Mouse (Mus musculus) fat pad, adult 2 months (tissue): ENCODE measurements around the gene Gm10842.

ENCODE experiments used
- DNase-seq: peaks from one replicate; pipeline ENCODE4 v3.0.0-alpha.2; 2011; ENCODE audit warnings: low read depth, low spot score; ENCODE audit errors: extremely low read depth

Gene Gm10842

DNA sequence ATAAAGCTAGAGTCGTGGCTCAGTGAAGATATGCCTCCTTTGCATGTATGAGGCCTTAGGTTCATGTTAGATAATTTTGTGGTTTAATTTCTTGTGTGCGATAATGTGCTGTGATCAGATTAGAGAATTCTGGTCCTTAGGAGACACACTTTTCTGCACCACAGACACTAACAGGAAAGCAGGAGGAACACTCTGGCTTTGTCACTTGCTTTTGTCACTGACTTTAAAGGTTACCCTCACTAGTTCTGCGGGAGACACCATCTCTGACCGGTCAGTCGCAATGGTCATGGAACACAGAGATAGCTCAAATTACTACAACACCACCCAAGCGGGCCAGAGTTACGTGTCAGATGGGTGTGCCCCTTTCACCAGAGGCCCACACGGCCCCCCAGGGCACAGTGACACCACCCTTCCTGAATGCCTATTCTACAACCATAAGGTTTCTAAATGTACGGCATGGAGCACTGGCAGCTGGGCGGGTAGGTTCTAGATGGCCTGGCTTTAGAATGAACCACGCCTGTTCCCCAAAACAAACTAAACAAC lies 5.7 kb downstream of the Gm10842 start:
- no peak for DNase-seq

GRCm38 (mm10) chr11:105153068-105153833 lies 6.6 kb downstream of the Gm10842 start:
- DNase-seq: no peak

GRCm38 (mm10) chr11:105155915-105156314 lies 9.2 kb downstream of the Gm10842 start:
- no peak for DNase-seq

- DNase-seq: no peak
Measured at GRCm38 (mm10) chr11:105156748-105157267, 10.1 kb downstream of the Gm10842 start.

DNA sequence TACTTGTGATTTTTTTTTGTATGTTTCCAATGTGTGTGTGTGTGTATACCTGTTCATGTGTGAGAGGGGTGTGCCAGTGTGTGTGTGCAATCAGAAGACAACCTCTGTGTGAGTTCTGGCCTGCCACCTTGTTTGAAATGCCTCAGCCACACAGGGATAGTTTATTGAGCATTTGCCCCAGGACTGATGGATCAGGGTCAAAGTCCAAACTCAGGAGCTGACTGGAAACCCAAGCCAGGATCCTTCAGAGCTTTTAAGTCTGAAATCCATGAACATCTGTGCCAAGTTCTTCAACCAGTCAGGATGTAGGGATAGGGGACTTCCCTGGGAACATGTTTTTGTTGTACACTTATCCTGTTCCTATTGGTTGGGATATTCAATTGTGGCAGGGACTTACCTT lies 11.4 kb downstream of the Gm10842 start:
- DNase-seq: no peak

GRCm38 (mm10) chr11:105159673-105160360 lies 13.1 kb downstream of the Gm10842 start:
- DNase-seq: no peak

- DNase-seq: no peak
Measured at GRCm38 (mm10) chr11:105161411-105161810, 14.7 kb downstream of the Gm10842 start.

- no peak for DNase-seq
Measured at GRCm38 (mm10) chr11:105164516-105165510, 18.1 kb downstream of the Gm10842 start.

DNA sequence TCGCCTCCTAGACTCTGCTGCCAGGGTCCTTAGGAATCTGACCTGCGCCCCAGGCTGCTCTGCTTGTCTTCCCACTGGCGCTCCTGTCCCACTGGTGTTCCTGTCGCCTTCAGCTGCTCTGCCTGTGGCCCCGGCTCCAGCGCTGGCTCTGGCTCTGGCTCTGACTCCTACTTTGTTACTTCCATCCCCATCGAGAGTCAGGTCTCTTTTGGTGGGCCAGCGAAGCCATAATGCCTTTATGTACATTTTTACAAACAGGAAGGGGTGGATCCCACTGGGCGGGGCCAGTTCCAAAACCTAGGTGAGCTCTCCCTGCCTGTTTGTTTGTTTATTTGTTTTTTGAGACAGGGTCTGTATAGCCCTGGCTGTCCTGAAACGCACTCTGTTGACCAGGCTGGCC lies 20.1 kb downstream of the Gm10842 start:
- DNase-seq: no peak

DNA sequence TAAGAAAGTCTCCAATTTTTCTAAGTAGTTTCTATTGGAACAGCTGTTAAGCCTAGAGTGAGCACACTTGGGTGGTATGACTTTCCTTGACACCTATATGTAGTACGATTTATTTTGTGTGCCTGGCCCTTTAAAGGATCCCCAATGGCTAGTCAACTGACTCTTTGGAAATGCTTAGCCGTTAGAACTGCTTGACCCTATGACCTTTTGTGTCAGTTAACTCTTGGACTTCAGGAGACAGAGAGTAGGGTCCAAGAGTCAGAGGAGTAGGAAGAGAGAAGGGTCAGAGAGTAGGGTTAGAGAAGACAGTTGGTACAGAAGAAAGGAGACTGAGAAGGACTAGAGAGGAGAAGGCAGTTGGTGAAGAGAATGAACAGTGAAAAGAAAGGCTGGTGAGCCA lies 31.8 kb downstream of the Gm10842 start, which contains the start of gene Tlk2:
Tlk2 (plus strand) TSS at position 292 of the 400 bp plus-strand sequence.
- DNase-seq: no peak

GRCm38 (mm10) chr11:105179523-105179922 lies 32.8 kb downstream of the Gm10842 start:
- DNase-seq: no peak

DNA sequence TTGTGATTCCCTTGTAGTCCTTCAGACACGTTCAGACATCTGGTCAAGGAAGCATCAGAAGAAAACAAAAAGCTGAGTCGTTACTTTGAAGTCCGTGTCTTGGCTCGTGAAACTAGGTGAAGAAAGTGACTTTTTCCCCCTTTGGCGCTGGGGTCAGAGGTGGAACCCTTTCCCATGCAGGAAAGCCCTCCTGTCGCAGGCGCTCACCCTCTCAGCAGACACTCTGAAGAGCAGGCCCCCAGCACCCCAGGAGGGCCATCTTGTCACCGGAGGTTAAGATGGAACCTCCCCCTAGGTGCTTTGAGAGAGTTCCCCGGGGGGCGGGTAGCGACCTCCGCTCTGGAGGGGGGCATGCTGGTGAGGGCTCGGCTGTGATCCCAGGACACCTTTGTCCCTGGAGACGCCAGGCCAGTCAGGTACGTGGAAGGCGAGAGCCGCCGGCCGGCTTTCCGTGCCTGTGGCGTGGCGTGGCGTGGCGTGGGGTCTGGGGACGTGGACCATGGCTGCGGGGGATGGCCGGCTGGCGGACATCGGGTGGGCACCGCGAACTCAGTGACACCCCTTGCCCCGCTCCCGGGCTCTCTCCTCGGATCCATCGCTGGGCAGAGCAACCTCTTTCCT lies 33.9 kb downstream of the Gm10842 start:
- no peak for DNase-seq

DNA sequence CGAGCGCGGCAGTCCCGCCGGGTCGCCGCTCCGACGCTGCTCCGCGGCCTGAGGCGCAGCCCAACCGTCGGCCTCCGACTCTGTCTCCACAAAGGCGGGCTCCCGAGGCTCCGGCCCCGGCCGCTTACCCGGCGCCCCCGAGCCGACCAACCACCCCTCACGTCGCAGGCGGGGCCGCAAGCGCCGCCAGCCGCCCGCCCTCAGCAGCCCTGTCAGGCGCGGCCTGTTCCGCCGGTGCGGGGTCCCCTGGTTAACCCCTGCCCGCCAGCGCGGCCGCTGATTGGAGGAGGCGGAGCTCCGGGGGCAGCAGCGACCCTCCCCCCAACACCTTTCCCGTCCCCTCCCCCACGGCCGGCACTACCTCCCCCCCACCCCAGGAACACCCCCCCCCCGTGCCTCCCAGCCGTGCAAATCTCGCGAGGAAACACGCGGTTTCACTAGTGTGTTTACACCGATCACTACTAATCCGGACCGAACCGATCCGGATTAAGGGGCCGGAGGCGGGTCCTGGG lies 34.5 kb downstream of the Gm10842 start:
- DNase-seq: no peak

DNA sequence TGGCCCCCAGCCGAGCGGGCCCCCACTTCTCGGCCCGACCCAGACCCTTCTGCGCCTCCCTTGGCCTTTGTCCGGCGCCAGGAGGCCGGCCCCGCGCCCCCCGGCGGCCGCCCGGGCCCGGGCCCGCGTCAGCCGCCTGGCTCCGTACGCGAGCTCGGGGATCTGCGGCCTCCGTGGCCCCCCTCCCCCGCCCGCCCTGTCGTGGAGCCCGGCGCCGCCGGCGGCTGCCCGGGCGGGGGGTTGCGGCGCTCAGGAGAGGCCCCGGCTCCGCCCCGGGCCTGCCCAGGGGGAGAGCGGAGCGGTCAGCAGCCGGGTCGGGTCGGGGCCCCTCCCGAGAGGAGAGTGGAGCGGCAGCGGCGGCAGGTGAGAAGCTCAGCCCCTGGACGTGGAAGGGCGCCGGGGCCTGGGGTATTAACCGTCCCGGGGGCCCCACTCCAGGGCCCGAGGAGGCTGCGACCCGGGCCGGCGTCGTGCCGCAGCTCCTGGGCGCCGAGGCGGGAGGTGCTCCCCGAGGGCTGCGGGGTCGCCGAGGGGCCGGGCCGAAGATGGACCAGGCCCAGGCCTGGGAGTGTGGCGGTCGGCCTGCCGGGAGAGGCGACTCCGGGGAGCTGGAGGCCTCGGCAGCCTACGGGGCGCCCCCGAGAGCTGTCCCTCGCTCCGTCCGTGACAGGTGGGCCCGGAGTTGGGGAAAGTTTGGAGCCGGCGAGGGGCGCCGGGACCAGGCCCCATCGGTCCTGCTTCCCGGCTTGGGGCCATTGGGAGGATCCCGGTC lies 35.2 kb downstream of the Gm10842 start:
- no peak for DNase-seq

DNA sequence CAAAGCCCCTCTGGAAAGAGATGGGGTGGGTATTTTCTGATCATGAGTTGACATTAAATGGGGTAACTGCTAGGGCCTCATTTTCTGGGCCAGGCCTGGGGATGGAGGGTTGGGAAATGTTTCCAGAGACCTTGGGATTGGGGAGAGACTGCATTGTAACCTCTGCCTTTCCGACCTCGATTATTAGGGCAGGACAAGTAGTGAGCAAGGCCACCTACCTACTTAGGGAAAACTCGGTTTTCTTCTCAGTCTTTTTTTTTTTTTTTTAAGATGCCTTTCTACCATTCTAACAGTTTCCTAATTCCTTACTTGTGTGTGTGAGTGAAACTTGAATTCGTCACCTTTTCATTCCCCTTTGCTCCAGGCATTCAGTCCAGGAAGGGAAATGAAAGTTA lies 35.8 kb downstream of the Gm10842 start:
- DNase-seq: no peak

GRCm38 (mm10) chr11:105184678-105185077 lies 38.0 kb downstream of the Gm10842 start:
- no peak for DNase-seq

DNA sequence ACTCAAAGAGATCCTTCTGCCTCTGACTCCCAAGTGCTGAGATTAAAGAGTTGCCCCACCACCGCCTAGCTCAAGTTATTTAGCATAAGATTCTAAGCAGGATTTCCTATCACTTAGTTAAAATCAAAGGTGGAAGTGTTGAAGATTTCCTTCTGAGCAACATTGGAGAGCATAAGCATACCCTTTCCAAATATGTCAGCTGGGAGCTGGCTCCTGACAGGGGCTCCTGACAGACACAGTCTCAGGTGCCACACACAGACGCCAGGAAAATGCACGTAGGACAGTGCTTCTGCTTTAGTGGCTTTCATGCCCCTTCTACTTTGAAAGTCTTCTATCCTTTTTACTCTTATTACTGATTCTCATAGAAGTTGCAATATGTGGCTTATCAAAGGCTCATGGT lies 45.5 kb downstream of the Gm10842 start:
- DNase-seq: no peak
